Mouse (Mus musculus) gastrocnemius, adult 2 months (tissue): Measurements from ENCODE around the gene Nemf. TPM values are rescaled to one million over a fixed set of nuclear protein-coding genes. Genes with fewer than 3 reads are reported as not detected.

Source experiments
- DNase-seq: peaks from one replicate; pipeline ENCODE4 v3.0.0; 2022
- H3K27ac ChIP-seq: fragments of 200-600 bp; 2 replicates; pipeline ENCODE4 v1.8.1; 2022; ENCODE audit warnings: mild to moderate bottlenecking
- H3K4me3 ChIP-seq: fragments of 200-600 bp; 2 replicates; pipeline ENCODE4 v1.8.1; 2022; ENCODE audit warnings: mild to moderate bottlenecking, moderate library complexity
- CTCF ChIP-seq: fragments of 200-600 bp; IDR thresholded peaks from 2 replicates; pipeline ENCODE4 v1.8.1; 2022; ENCODE audit warnings: antibody characterized with exemption, mild to moderate bottlenecking, moderate library complexity
- intact Hi-C: fragments of 180-260 bp; cut with DNase I; formaldehyde crosslinking; loops from one replicate; pipeline ENCODE4 v1.15.1; 2025
- total RNA-seq, 2 experiments: library from RNA; stranded (reverse); gene quantifications; 2 replicates each; pipeline ENCODE4 v1.2.3; 2021

The Nemf gene
- total RNA-seq, 2 experiments from 2014 or later: 23.1 to 23.6 TPM

- DNase-seq: peak; percentile 95
- intact Hi-C loops: loop anchor here (5.0 kb wide), 1 partner anchor 99 kb away; the partner anchor contains the start of genes Dnaaf2 and Gm49383
- no peak for TF ChIP-seq CTCF
- H3K27ac ChIP-seq: peak within 1 kb of the TSS; percentile 97
- peak within 1 kb of the TSS; percentile 93 for H3K4me3 ChIP-seq
These were observed 60.2 kb downstream of the Nemf start, which contains the start of gene Klhdc2 for GRCm38 (mm10) chr12:69296511-69297410. Gene Klhdc2, plus strand, starts transcription at chr12:69296681.

GRCm38 (mm10) chr12:69295651-69296050 is 61.3 kb downstream of the Nemf start:
- Histone ChIP-seq H3K27ac (peak overlapping the region; percentile 97), H3K4me3 (peak overlapping the region; percentile 93)
- intact Hi-C loops: loop anchor here (5.0 kb wide), 1 partner anchor 98 kb away; the partner anchor contains the start of genes Dnaaf2 and Gm49383
- no peak for TF ChIP-seq CTCF
- peak; percentile 56 for DNase-seq

- Histone ChIP-seq H3K4me3 (no peak overlapping the region), H3K27ac (peak overlapping the region; percentile 97)
- intact Hi-C loops: loop anchor here (5.0 kb wide), 1 partner anchor 98 kb away; the partner anchor contains the start of genes Dnaaf2 and Gm49383
- no peak for TF ChIP-seq CTCF
- no peak for DNase-seq
These were observed 62.0 kb downstream of the Nemf start for GRCm38 (mm10) chr12:69294936-69295335.

- intact Hi-C loops: no loop called here
- no peak for DNase-seq
- H3K27ac ChIP-seq: peak overlapping the region; percentile 4
- H3K4me3 ChIP-seq: no peak overlapping the region
- no peak for TF ChIP-seq CTCF
These were observed 63.1 kb downstream of the Nemf start for GRCm38 (mm10) chr12:69293815-69294214.

GRCm38 (mm10) chr12:69292401-69292800 is 64.6 kb downstream of the Nemf start:
- Histone ChIP-seq H3K4me3 (no peak overlapping the region), H3K27ac (peak overlapping the region; percentile 87)
- intact Hi-C loops: no loop called here
- peak; percentile 67 for DNase-seq
- no peak for TF ChIP-seq CTCF

GRCm38 (mm10) chr12:69288699-69289098 is 68.3 kb downstream of the Nemf start:
- Histone ChIP-seq H3K27ac (no peak overlapping the region), H3K4me3 (no peak overlapping the region)
- no peak for TF ChIP-seq CTCF
- no peak for DNase-seq
- intact Hi-C loops: no loop called here

GRCm38 (mm10) chr12:69287535-69287934 is 69.4 kb downstream of the Nemf start:
- TF ChIP-seq CTCF: no peak
- no peak for DNase-seq
- intact Hi-C loops: no loop called here
- no peak overlapping the region for H3K27ac ChIP-seq
- H3K4me3 ChIP-seq: no peak overlapping the region

- no peak for DNase-seq
- intact Hi-C loops: no loop called here
- TF ChIP-seq CTCF: no peak
- Histone ChIP-seq H3K4me3 (no peak overlapping the region), H3K27ac (no peak overlapping the region)
These were observed 73.8 kb downstream of the Nemf start for GRCm38 (mm10) chr12:69283146-69283545.

- Histone ChIP-seq H3K4me3 (no peak overlapping the region), H3K27ac (no peak overlapping the region)
- TF ChIP-seq CTCF: no peak
- intact Hi-C loops: no loop called here
- DNase-seq: no peak
These were observed 76.0 kb downstream of the Nemf start for GRCm38 (mm10) chr12:69280915-69281314.

GRCm38 (mm10) chr12:69279931-69280469 is 77.0 kb downstream of the Nemf start:
- DNase-seq: no peak
- Histone ChIP-seq H3K4me3 (no peak overlapping the region), H3K27ac (no peak overlapping the region)
- intact Hi-C loops: no loop called here
- no peak for TF ChIP-seq CTCF

- TF ChIP-seq CTCF: no peak
- DNase-seq: no peak
- intact Hi-C loops: no loop called here
These were observed 88.0 kb downstream of the Nemf start for GRCm38 (mm10) chr12:69268956-69269355.

GRCm38 (mm10) chr12:69267956-69268632 is 88.9 kb downstream of the Nemf start:
- no peak overlapping the region for H3K27ac ChIP-seq
- no peak for DNase-seq
- intact Hi-C loops: no loop called here
- H3K4me3 ChIP-seq: no peak overlapping the region
- no peak for TF ChIP-seq CTCF

More at GRCm38 (mm10) chr12:69268956-69269355, 88.0 kb downstream of the Nemf start:
- no peak overlapping the region for H3K27ac ChIP-seq
- H3K4me3 ChIP-seq: no peak overlapping the region

GRCm38 (mm10) chr12:69265031-69265430 is 91.9 kb downstream of the Nemf start:
- intact Hi-C loops: no loop called here
- H3K4me3 ChIP-seq: no peak overlapping the region
- TF ChIP-seq CTCF: no peak
- no peak overlapping the region for H3K27ac ChIP-seq
- no peak for DNase-seq
